Mouse (Mus musculus): ENCODE measurements around the gene Timm8b.

DNA sequence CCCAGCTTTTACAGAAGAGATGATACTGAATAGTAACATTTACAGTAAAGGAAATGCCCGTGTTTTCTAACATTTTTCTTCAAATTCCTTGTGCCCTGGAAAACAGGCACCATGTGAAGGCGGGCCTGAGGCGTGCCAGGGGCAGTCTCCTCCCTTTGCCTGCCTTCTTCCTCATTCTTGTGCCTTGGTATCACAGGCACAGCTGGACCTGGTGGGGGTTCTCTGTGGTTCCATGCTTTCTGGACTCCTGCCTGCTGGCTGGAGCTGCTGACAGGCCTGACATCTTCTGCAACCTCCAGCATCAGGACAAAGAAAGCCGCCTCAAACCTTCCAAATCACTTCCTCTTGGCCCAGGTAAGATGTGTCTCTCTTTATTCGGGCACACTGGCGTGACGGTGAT lies 38.5 kb upstream of the Timm8b start:
- TF ChIP-seq CTCF (conservative IDR thresholded peaks at IDR 0.05 in 1 of 2, IDR thresholded peaks at IDR 0.05 in 1 of 2; ENCODE audit: low read depth in 2 of 2, low read length in 2 of 2) (no peak), NELFE (IDR thresholded peaks at IDR 0.05; ENCODE audit: low read depth, low read length) (no peak), ZNF384 (IDR thresholded peaks at IDR 0.05; ENCODE audit: low read depth, low read length) (no peak), POLR2A (IDR thresholded peaks at IDR 0.05; ENCODE audit: low read depth, low read length) (no peak), JUN (IDR thresholded peaks at IDR 0.05; ENCODE audit: insufficient read depth, low read depth, low read length) (no peak)
